Comparison of ENCODE assay signal across 16 mouse cellular contexts in genomic region chr2:33771388-33771787, GRCm38 (mm10).
"Had no signal": no experiment of that assay in that cellular context is flagged by ENCODE, and none has a peak within 500 bp of the region (broad histone marks: within the 10 kb centered on the region; RNA-seq: fewer than 3 reads in every experiment).

No protein-coding gene starts in this region.

- H3K4me2 ChIP-seq: liver, embryonic 13.5 days; midbrain, embryonic 12.5 days had no signal

- H3K27ac ChIP-seq: kidney, postnatal 0 days; left cerebral cortex, adult 2 months; liver, embryonic 13.5 days; macrophage; midbrain, embryonic 12.5 days; stomach, postnatal 0 days had no signal

- H3K9ac ChIP-seq: liver, embryonic 13.5 days; midbrain, embryonic 12.5 days had no signal

- H3K36me3 ChIP-seq: liver, embryonic 13.5 days had no signal

- DNase-seq: kidney, postnatal 25 days; layer of hippocampus, postnatal 36 days; liver, embryonic 13.5 days; lung, adult 2 months; lung, postnatal 14 days; right cerebral cortex, adult 18-20 months; right cerebral cortex, postnatal 14 days; right cerebral cortex, postnatal 4 days; thymus, adult 2 months; thymus, postnatal 14 days; thymus, postnatal 4 days had no signal

- H3K4me3 ChIP-seq: left cerebral cortex, adult 2 months; liver, embryonic 13.5 days; midbrain, embryonic 12.5 days had no signal

- H3K27me3 ChIP-seq: liver, embryonic 13.5 days; midbrain, embryonic 12.5 days had no signal

- H3K9me3 ChIP-seq: liver, embryonic 13.5 days; midbrain, embryonic 12.5 days had no signal
